28 mouse cellular contexts compared by ENCODE assay signal in genomic region chr12:70655411-70655811, GRCm38 (mm10).
DNase-seq lines count a peak whose midpoint lies in the region; ATAC-seq lines count a peak whose summit lies in the region.
"Had no signal": no experiment of that assay in that cellular context is flagged by ENCODE, and none has a peak within 500 bp of the region (broad histone marks: within the 10 kb centered on the region; RNA-seq: fewer than 3 reads in every experiment).

No protein-coding gene starts in this region.

- peaks cover 38% of the 10 kb centered on the region for H3K4me1 ChIP-seq in heart, embryonic 15.5 days (replicated peaks)
- H3K4me1 ChIP-seq: hindbrain, embryonic 15.5 days; midbrain, embryonic 10.5 days; midbrain, embryonic 15.5 days; neural tube, embryonic 13.5 days had no signal

- H3K9me3 ChIP-seq in heart, embryonic 15.5 days (replicated peaks): no peaks in the 10 kb centered on the region
- H3K9me3 ChIP-seq: embryonic facial prominence, embryonic 13.5 days; hindbrain, embryonic 10.5 days; hindbrain, embryonic 15.5 days; kidney, embryonic 15.5 days; limb, embryonic 13.5 days; lung, embryonic 15.5 days; midbrain, embryonic 10.5 days; midbrain, embryonic 15.5 days; neural tube, embryonic 13.5 days had no signal

- H3K9ac ChIP-seq in heart, embryonic 15.5 days: no peak overlapping the region
- H3K9ac ChIP-seq: embryonic facial prominence, embryonic 13.5 days; hindbrain, embryonic 15.5 days; kidney, embryonic 15.5 days; limb, embryonic 13.5 days; lung, embryonic 15.5 days; midbrain, embryonic 15.5 days; neural tube, embryonic 13.5 days had no signal

- WGBS in heart, embryonic 15.5 days: 90% methylated on average over 2 of the region's 2 CpGs

- H3K27ac ChIP-seq in heart, embryonic 15.5 days: peak overlapping the region; percentile 70; the same call in 1 of the 2 replicates
- H3K27ac ChIP-seq: embryonic facial prominence, embryonic 13.5 days; hindbrain, embryonic 10.5 days; hindbrain, embryonic 15.5 days; kidney, embryonic 15.5 days; left cerebral cortex, adult 2 months; limb, embryonic 13.5 days; lung, embryonic 15.5 days; midbrain, embryonic 10.5 days; midbrain, embryonic 15.5 days; neural tube, embryonic 13.5 days had no signal

- no peaks in the 10 kb centered on the region for H3K27me3 ChIP-seq in heart, embryonic 15.5 days
- H3K27me3 ChIP-seq: CH12.LX; embryonic facial prominence, embryonic 13.5 days; hindbrain, embryonic 15.5 days; kidney, embryonic 15.5 days; limb, embryonic 13.5 days; lung, embryonic 15.5 days; midbrain, embryonic 15.5 days; neural tube, embryonic 13.5 days had no signal

- no peak overlapping the region for H3K4me3 ChIP-seq in heart, embryonic 15.5 days
- H3K4me3 ChIP-seq: embryonic facial prominence, embryonic 13.5 days; erythroblast, embryonic 14.5 days; hindbrain, embryonic 10.5 days; hindbrain, embryonic 15.5 days; kidney, embryonic 15.5 days; left cerebral cortex, adult 2 months; limb, embryonic 13.5 days; lung, embryonic 15.5 days; midbrain, embryonic 10.5 days; midbrain, embryonic 15.5 days; neural tube, embryonic 13.5 days had no signal

- no peak overlapping the region for H3K4me2 ChIP-seq in heart, embryonic 15.5 days
- H3K4me2 ChIP-seq: embryonic facial prominence, embryonic 13.5 days; hindbrain, embryonic 15.5 days; kidney, embryonic 15.5 days; limb, embryonic 13.5 days; liver, embryonic 11.5 days; lung, embryonic 15.5 days; midbrain, embryonic 15.5 days; neural tube, embryonic 13.5 days had no signal

- H3K36me3 ChIP-seq in heart, embryonic 15.5 days: no peaks in the 10 kb centered on the region
- H3K36me3 ChIP-seq: embryonic facial prominence, embryonic 13.5 days; hindbrain, embryonic 10.5 days; hindbrain, embryonic 15.5 days; kidney, embryonic 15.5 days; limb, embryonic 13.5 days; lung, embryonic 15.5 days; midbrain, embryonic 10.5 days; midbrain, embryonic 15.5 days; neural tube, embryonic 13.5 days had no signal

- peak; percentile 10 for DNase-seq in adrenal gland, postnatal 10 days
- DNase-seq in adrenal gland, adult 8-10 months: no peak
- no peak for DNase-seq in heart, adult 18-20 months
- DNase-seq in Muller cell, postnatal 12 days (ENCODE audit: inconsistent ontology term): peak; percentile 43
- no peak for DNase-seq in left cerebral cortex, postnatal 14 days (ENCODE audit: low spot score in 2 of 2)
- no peak for DNase-seq in frontal cortex, postnatal 25 days (ENCODE audit: low spot score in 2 of 2)
- DNase-seq: B cell, adult 2 months; cerebellum, adult 11 months; cerebellum, adult 9-11 months; gastrocnemius, postnatal 10 days; kidney, adult 11 months; kidney, postnatal 25 days had no signal

- intact Hi-C loops in left cerebral cortex, postnatal 14 days (cut with DNase I): no loop called here

- ATAC-seq in heart, embryonic 15.5 days (replicated peaks; ENCODE audit: insufficient number of reproducible peaks, insufficient read depth, low FRiP score, low read depth): no peak
- ATAC-seq: forebrain, embryonic 16.5 days; inflammation-experienced regulatory T-cells, adult 6 months; midbrain, embryonic 15.5 days had no signal

Comparison
In these comparisons a context has a peak if more than half of its experiments do, and no peak if none do; other contexts are left out.
1. DNase-seq: peak in adrenal gland, postnatal 10 days (single experiment) and Muller cell, postnatal 12 days (single experiment); none in adrenal gland, adult 8-10 months (single experiment), heart, adult 18-20 months (0 of 2), left cerebral cortex, postnatal 14 days (0 of 2) and frontal cortex, postnatal 25 days (0 of 2).